Mouse (Mus musculus): Measurements from ENCODE around the gene Mrpl28. TPM values are rescaled to one million over a fixed set of nuclear protein-coding genes. Genes with fewer than 3 reads are reported as not detected.
"Not testable (repeated sequence)": the region's sequence is repeated elsewhere in the genome, so short reads cannot be mapped to it uniquely, and the experiment has no call there.

The Mrpl28 gene
- polyA plus RNA-seq, 1 experiment: not detected

DNA sequence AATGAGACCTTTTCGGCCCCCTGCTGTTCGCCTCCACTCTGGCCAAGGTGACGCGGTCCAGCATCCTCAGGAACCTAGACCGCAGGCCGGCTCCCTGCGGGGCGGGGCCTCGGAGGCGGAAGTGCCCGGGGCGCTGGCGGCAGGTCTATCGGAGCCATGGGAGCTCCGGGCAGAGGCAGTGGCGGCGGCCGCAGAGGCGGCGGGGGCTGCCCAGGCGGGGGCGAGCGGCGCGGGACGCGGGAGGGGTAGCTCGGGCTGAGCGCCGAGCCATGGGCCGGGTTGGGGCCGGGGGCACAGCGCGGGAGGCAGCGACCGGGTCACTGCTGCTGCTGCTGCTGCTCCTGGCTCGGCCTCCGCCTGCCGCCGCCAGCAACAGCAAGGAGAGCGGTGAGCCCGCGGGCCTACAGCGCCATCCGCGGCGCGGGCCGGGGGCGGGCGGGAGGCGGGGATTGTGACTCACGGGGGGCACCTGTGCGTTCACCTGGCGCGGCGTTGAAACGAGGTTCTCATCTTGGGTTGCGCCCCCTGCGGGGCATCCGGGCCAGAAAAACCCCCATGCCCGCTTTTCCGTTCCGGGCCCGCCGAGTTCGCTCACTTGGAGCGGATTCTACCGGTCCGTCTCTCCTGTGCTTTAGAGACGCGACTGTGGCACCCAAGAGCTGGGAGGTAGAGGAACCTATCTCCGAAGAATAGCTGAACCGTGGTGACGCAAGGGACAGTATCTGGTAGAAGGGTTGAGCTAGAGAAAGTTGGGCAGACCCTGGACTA is 9.9 kb upstream of the Mrpl28 start, which contains the start of gene Tmem8:
Tmem8 (plus strand) TSS at position 119 of the 768 bp plus-strand sequence.
- TF ChIP-seq CTCF (IDR thresholded peaks at IDR 0.05; ENCODE audit: insufficient read depth, low read depth, low read length) (peak; percentile 18; the same call in 1 of the 2 replicates), POLR2A (IDR thresholded peaks at IDR 0.05; ENCODE audit: insufficient read depth, low read depth, low read length) (peak; percentile 47)
- H3K27ac ChIP-seq (ENCODE audit: insufficient read depth, low read depth, low read length): peak within 1 kb of the TSS; percentile 38; the same call in 1 of the 2 replicates
- WGBS: under 1% methylated on average over 72 of the region's 75 CpGs
- H3K4me1 ChIP-seq (ENCODE audit: control insufficient read depth, insufficient read depth, low read length): peaks cover 8% of the 10 kb centered on the region
- H3K4me3 ChIP-seq (ENCODE audit: insufficient read depth, low read depth, low read length): peak within 1 kb of the TSS; percentile 59

DNA sequence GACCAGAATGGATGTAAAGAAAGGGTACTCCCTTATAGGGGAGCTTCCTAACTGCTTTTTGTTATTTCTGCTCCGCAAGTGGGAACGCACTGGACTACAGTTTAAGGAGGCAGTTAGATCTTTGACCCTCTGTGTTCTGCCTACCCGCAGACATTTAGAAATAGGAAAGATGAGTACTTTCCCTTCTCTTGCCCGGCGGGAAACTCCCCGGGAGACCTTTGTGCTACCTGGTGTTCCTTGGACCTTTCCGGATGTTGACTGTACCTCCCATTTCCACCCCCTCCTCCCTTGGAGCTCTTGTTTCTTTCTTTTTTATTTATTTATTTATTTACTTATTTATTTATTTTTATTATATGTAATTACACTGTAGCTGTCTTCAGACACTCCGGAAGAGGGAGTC is 9.2 kb upstream of the Mrpl28 start:
- 0 out of 2 replicates have a peak overlapping the region, but pooled peaks have one; percentile 14 for H3K27ac ChIP-seq (ENCODE audit: insufficient read depth, low read depth, low read length)
- TF ChIP-seq CTCF (IDR thresholded peaks at IDR 0.05; ENCODE audit: insufficient read depth, low read depth, low read length) (no peak), POLR2A (IDR thresholded peaks at IDR 0.05; ENCODE audit: insufficient read depth, low read depth, low read length) (no peak)
- WGBS: 12% methylated on average over 8 of the region's 8 CpGs
- peaks cover 8% of the 10 kb centered on the region for H3K4me1 ChIP-seq (ENCODE audit: control insufficient read depth, insufficient read depth, low read length)
- peak overlapping the region; percentile 59 for H3K4me3 ChIP-seq (ENCODE audit: insufficient read depth, low read depth, low read length)

DNA sequence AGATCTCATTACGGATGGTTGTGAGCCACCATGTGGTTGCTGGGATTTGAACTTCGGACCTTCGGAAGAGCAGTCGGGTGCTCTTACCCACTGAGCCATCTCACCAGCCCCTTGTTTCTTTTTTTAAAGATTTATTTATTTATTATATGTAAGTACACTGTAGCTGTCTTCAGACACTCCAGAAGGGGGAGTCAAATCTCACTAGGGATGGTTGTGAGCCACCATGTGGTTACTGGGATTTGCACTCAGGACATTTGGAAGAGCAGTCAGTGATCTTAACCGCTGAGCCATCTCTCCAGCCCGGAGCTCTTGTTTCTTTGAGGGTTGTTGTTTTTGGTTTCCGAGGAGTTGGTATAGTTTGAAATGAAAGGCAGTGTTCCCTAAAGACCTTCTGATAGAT is 8.8 kb upstream of the Mrpl28 start:
- WGBS: 60% methylated on average over 7 of the region's 7 CpGs
- not testable (repeated sequence) for H3K4me1 ChIP-seq (ENCODE audit: control insufficient read depth, insufficient read depth, low read length); H3K4me3 ChIP-seq (ENCODE audit: insufficient read depth, low read depth, low read length); H3K27ac ChIP-seq (ENCODE audit: insufficient read depth, low read depth, low read length)

DNA sequence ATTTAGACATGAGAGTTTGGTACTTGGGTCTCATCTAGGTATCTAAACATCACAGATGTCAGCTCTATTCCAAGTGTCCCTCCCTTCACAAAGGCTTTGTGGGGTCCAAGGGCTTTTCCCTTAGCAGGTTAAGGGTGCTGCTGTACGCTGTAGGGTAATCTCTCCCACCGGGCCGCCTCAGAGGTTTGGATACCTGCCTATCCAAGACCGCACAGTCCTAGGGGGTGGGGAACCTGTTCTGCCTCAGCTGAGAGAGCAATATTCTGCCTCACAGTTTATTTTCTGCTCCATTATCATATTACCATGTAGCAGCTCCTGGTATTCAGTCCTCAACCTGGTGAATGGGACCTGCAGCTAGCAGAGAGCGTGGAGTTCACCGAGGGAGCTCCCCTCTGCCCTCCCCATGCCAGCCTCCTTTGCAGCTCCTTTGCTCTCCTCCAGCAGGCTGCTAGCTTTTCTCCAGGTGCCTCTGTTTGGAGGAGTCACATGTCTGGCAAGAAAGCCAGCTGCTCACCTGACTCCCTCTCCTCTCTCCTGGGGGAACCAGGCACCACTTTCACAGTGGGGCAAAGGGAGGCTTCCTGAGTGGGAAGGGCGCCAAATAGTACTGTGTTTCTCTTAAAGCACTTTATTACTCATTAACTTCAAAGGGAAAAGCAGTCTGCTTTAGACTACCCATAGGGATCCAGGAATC is 7.9 kb upstream of the Mrpl28 start:
- Histone ChIP-seq H3K4me3 (ENCODE audit: insufficient read depth, low read depth, low read length) (no peak overlapping the region), H3K4me1 (ENCODE audit: control insufficient read depth, insufficient read depth, low read length) (peaks cover 14% of the 10 kb centered on the region), H3K27ac (ENCODE audit: insufficient read depth, low read depth, low read length) (no peak overlapping the region)
- TF ChIP-seq POLR2A (IDR thresholded peaks at IDR 0.05; ENCODE audit: insufficient read depth, low read depth, low read length) (no peak), CTCF (IDR thresholded peaks at IDR 0.05; ENCODE audit: insufficient read depth, low read depth, low read length) (no peak)
- WGBS: 91% methylated on average over 7 of the region's 7 CpGs

DNA sequence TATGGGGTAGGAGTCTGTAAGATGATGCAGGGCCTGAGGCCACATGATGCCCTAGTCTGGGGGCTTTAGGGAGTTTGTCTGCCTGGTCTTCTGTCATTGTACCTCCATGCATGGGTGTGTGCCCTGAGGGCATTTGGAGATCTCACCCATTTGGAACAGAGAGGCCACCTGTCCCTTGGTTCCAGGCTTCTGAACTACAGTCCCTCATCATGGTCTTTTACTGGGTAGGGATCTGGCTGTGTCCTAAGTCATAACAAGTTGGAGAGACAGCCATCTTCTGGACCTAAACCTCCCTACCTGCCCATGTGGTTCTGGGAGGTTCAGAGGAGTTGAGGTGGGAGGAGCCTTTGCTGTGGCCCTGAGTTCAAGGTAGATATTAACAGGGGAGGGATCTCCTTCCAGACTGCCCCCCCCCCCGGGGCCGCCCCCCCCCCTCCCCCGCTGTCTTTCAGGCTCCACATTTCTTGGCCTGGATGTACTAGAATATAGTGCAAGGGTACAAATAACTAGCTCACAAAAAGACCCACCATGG is 7.3 kb upstream of the Mrpl28 start:
- TF ChIP-seq CTCF (IDR thresholded peaks at IDR 0.05; ENCODE audit: insufficient read depth, low read depth, low read length): no peak
- TF ChIP-seq POLR2A (IDR thresholded peaks at IDR 0.05; ENCODE audit: insufficient read depth, low read depth, low read length): no peak
- WGBS: 52% methylated on average over 3 of the region's 3 CpGs
- Histone ChIP-seq H3K27ac (ENCODE audit: insufficient read depth, low read depth, low read length) (no peak overlapping the region), H3K4me3 (ENCODE audit: insufficient read depth, low read depth, low read length) (no peak overlapping the region), H3K4me1 (ENCODE audit: control insufficient read depth, insufficient read depth, low read length) (peaks cover 19% of the 10 kb centered on the region)

DNA sequence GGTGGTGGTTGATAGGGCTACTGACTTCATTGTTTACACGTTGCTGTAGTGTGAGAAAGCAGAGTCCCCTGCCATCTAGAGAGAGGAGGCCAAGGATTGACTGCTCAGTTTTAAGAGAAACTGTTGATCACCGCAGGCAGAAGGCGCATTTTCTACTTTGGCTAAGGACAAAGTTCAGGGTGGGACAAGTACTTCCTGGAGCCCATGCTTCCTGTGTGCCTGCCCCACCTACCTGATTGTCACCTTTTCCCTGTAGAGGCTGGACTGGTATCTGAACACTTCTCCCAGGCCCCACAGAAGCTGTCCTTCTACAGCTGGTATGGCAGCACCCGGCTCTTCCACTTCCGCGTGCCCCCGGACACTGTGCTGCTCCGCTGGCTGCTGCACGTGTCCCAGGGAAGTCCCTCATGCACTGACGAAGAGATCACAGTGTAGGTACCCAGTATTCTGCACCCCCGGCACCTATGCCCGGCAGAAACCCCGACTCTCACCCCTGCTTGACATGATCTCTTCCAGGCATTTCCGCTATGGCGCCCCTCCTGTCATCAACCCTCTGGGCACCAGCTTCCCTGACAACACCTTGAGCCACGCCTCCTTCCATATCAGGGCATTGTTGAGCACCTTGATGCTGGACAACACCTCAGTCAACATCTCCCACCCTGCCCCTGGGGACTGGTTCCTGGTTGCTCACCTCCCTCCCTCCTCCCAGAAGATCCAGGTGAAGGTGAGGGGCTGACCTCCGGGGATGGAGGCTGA is 6.6 kb upstream of the Mrpl28 start:
- 85% methylated on average over 17 of the region's 17 CpGs for WGBS
- TF ChIP-seq POLR2A (IDR thresholded peaks at IDR 0.05; ENCODE audit: insufficient read depth, low read depth, low read length): no peak
- TF ChIP-seq CTCF (IDR thresholded peaks at IDR 0.05; ENCODE audit: insufficient read depth, low read depth, low read length): no peak
- H3K4me1 ChIP-seq (ENCODE audit: control insufficient read depth, insufficient read depth, low read length): peaks cover 19% of the 10 kb centered on the region
- H3K4me3 ChIP-seq (ENCODE audit: insufficient read depth, low read depth, low read length): no peak overlapping the region
- no peak overlapping the region for H3K27ac ChIP-seq (ENCODE audit: insufficient read depth, low read depth, low read length)

DNA sequence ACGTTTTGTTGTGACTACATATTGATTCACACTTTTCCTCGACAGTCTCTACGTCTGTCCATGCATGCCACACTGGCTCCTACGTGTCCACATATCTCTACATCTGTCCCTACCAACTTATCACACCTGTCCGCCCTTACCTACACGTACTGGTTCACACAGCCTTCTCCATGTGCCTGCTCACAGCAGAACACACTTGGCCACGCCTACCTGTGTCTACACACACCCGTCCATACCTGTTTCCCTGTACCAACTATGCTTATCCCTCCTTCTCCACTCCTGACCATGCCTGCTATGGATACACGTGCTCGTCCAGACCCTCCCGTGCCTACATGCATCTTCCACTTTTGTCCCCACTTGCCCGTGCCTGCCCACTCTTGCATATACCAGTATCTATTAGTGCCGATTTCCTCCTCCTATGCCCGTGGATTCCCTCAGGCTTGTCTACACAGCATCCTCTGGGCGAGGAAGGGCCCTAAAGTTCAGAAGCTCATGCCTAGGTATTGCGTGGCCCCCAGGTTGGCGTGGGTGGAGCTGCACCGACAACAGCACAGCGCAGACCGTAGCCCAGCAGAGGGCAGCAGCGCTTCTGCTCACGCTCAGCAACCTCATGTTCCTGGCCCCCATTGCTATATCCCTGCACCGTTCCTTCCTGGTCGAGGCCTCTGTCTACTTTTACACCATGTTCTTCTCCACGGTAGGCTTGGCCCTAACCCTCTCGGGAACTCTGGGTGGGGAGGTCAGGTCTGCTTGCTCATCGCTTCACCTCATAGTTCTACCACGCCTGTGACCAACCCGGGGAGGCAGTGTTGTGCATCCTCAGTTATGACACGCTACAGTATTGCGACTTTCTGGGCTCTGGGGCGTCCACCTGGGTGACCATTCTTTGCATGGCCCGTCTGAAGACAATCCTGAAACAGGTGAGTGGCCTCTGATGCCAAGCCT is 3.3 kb upstream of the Mrpl28 start:
- Histone ChIP-seq H3K4me3 (ENCODE audit: insufficient read depth, low read depth, low read length) (no peak overlapping the region), H3K27ac (ENCODE audit: insufficient read depth, low read depth, low read length) (no peak overlapping the region), H3K4me1 (ENCODE audit: control insufficient read depth, insufficient read depth, low read length) (peaks cover 23% of the 10 kb centered on the region)
- TF ChIP-seq POLR2A (IDR thresholded peaks at IDR 0.05; ENCODE audit: insufficient read depth, low read depth, low read length) (no peak), CTCF (IDR thresholded peaks at IDR 0.05; ENCODE audit: insufficient read depth, low read depth, low read length) (peak; percentile 61)
- 43% methylated on average over 33 of the region's 33 CpGs for WGBS
